Mouse (Mus musculus): Measurements from ENCODE around the gene Usp30. TPM values are rescaled to one million over a fixed set of nuclear protein-coding genes. Genes with fewer than 3 reads are reported as not detected.

The Usp30 gene
- total RNA-seq, 2 experiments from 2014 or later, result 37.8 to 39.0 TPM

GRCm38 (mm10) chr5:114116586-114116985 lies 51.3 kb downstream of the Usp30 start:
- Histone ChIP-seq H3K4me3 (no peak overlapping the region), H3K27ac (no peak overlapping the region)
- no peak for TF ChIP-seq CTCF (conservative IDR thresholded peaks at IDR 0.05)
- no peak for DNase-seq (ENCODE audit: low spot score in 2 of 2)

- Histone ChIP-seq H3K27ac (no peak overlapping the region), H3K4me3 (no peak overlapping the region)
- no peak for TF ChIP-seq CTCF (conservative IDR thresholded peaks at IDR 0.05)
- no peak for DNase-seq (ENCODE audit: low spot score in 2 of 2)
Observed at GRCm38 (mm10) chr5:114119806-114120205, 54.5 kb downstream of the Usp30 start.

- DNase-seq (ENCODE audit: low spot score in 2 of 2), result no peak
- Histone ChIP-seq H3K4me3 (no peak overlapping the region), H3K27ac (no peak overlapping the region)
- no peak for TF ChIP-seq CTCF (conservative IDR thresholded peaks at IDR 0.05)
Observed at GRCm38 (mm10) chr5:114126008-114126407, 60.7 kb downstream of the Usp30 start.

- no peak overlapping the region for H3K4me3 ChIP-seq
- no peak overlapping the region for H3K27ac ChIP-seq
- no peak for TF ChIP-seq CTCF (conservative IDR thresholded peaks at IDR 0.05)
- no peak for DNase-seq (ENCODE audit: low spot score in 2 of 2)
Observed at GRCm38 (mm10) chr5:114126499-114127244, 61.4 kb downstream of the Usp30 start.

- peak; percentile 47 to 82 for DNase-seq (ENCODE audit: low spot score in 2 of 2)
- Histone ChIP-seq H3K4me3 (peak within 1 kb of the TSS; percentile 73), H3K27ac (peak within 1 kb of the TSS; percentile 76)
- TF ChIP-seq CTCF (conservative IDR thresholded peaks at IDR 0.05), result peak; percentile 100
Observed at GRCm38 (mm10) chr5:114127374-114128349, 62.4 kb downstream of the Usp30 start, which contains the start of gene Alkbh2. Gene Alkbh2 (minus strand): TSS chr5:114128218.

GRCm38 (mm10) chr5:114129550-114130210 lies 64.4 kb downstream of the Usp30 start:
- TF ChIP-seq CTCF (conservative IDR thresholded peaks at IDR 0.05), result no peak
- no peak overlapping the region for H3K27ac ChIP-seq
- no peak overlapping the region for H3K4me3 ChIP-seq
- no peak for DNase-seq (ENCODE audit: low spot score in 2 of 2)

- H3K4me3 ChIP-seq, result peak within 1 kb of the TSS; percentile 96
- TF ChIP-seq CTCF (conservative IDR thresholded peaks at IDR 0.05), result no peak
- peak within 1 kb of the TSS; percentile 43; the same call in 1 of the 2 replicates for H3K27ac ChIP-seq
- DNase-seq (ENCODE audit: low spot score in 2 of 2), result no peak
Observed at GRCm38 (mm10) chr5:114130211-114130605, 64.9 kb downstream of the Usp30 start, which contains the start of gene Ung. Gene Ung (plus strand): TSS chr5:114130386.

GRCm38 (mm10) chr5:114130698-114131520 lies 65.6 kb downstream of the Usp30 start:
- no peak for TF ChIP-seq CTCF (conservative IDR thresholded peaks at IDR 0.05)
- peak; percentile 91 to 93 for DNase-seq (ENCODE audit: low spot score in 2 of 2)
- Histone ChIP-seq H3K27ac (peak overlapping the region; percentile 43; the same call in 1 of the 2 replicates), H3K4me3 (peak overlapping the region; percentile 96)

GRCm38 (mm10) chr5:114131521-114131840 lies 66.2 kb downstream of the Usp30 start:
- no peak for TF ChIP-seq CTCF (conservative IDR thresholded peaks at IDR 0.05)
- Histone ChIP-seq H3K27ac (peak overlapping the region; percentile 43; the same call in 1 of the 2 replicates), H3K4me3 (peak overlapping the region; percentile 96)
- DNase-seq (ENCODE audit: low spot score in 2 of 2), result peak in 1 of 2 experiments; percentile 16

GRCm38 (mm10) chr5:114132841-114133240 lies 67.6 kb downstream of the Usp30 start:
- no peak for DNase-seq (ENCODE audit: low spot score in 2 of 2)
- TF ChIP-seq CTCF (conservative IDR thresholded peaks at IDR 0.05), result no peak
- H3K4me3 ChIP-seq, result no peak overlapping the region
- no peak overlapping the region for H3K27ac ChIP-seq

GRCm38 (mm10) chr5:114134091-114134534 lies 68.9 kb downstream of the Usp30 start:
- peak; percentile 19 to 66 for DNase-seq (ENCODE audit: low spot score in 2 of 2)
- TF ChIP-seq CTCF (conservative IDR thresholded peaks at IDR 0.05), result peak; percentile 86

GRCm38 (mm10) chr5:114135516-114135915 lies 70.3 kb downstream of the Usp30 start:
- DNase-seq (ENCODE audit: low spot score in 2 of 2), result no peak
- no peak overlapping the region for H3K4me3 ChIP-seq
- H3K27ac ChIP-seq, result no peak overlapping the region
- TF ChIP-seq CTCF (conservative IDR thresholded peaks at IDR 0.05), result no peak

More at GRCm38 (mm10) chr5:114134091-114134534, 68.9 kb downstream of the Usp30 start:
- H3K27ac ChIP-seq, result no peak overlapping the region
- H3K4me3 ChIP-seq, result no peak overlapping the region
